Mouse (Mus musculus) midbrain, postnatal 0 days (tissue): ENCODE data around the gene Ttc39b. TPM values are rescaled to one million over a fixed set of nuclear protein-coding genes. Genes with fewer than 3 reads are reported as not detected.
"Not testable (repeated sequence)": the region's sequence is repeated elsewhere in the genome, so short reads cannot be mapped to it uniquely, and the experiment has no call there.

ENCODE experiments used
- ATAC-seq: fragments of 200-750 bp; cut with Nextera tagmentation; 2 replicates; pipeline ENCODE4 v1.8.0; 2017; ENCODE audit warnings: moderate number of reproducible peaks, mild to moderate bottlenecking, moderate TSS enrichment, moderate library complexity; ENCODE audit not compliant: low FRiP score
- DNase-seq: peaks from one replicate; pipeline ENCODE4 v3.0.0-alpha.2; 2015; ENCODE audit warnings: low spot score
- H3K27ac ChIP-seq: fragments of 300-500 bp; sonication (generic); 2 replicates; pipeline ENCODE4 v1.5.1; 2014; ENCODE audit warnings: low read depth, mild to moderate bottlenecking, low read length, mixed read lengths
- H3K27me3 ChIP-seq: fragments of 300-500 bp; sonication (generic); 2 replicates; pipeline ENCODE4 v1.6.1; 2014; ENCODE audit warnings: low read length, control low read depth, mixed read lengths; ENCODE audit not compliant: insufficient read depth
- H3K36me3 ChIP-seq: fragments of 300-500 bp; sonication (generic); 2 replicates; pipeline ENCODE4 v1.6.1; 2014; ENCODE audit warnings: low read length, control low read depth, mixed read lengths; ENCODE audit not compliant: insufficient read depth
- H3K4me1 ChIP-seq: fragments of 300-500 bp; sonication (generic); 2 replicates; pipeline ENCODE4 v1.6.1; 2014; ENCODE audit warnings: mild to moderate bottlenecking, control low read depth, antibody characterized with exemption, low read length, mixed read lengths; ENCODE audit not compliant: insufficient read depth
- H3K4me2 ChIP-seq: fragments of 300-500 bp; sonication (generic); 2 replicates; pipeline ENCODE4 v1.6.1; 2014; ENCODE audit warnings: low read depth, mild to moderate bottlenecking, low read length, mixed read lengths; ENCODE audit not compliant: poor library complexity, severe bottlenecking
- H3K4me3 ChIP-seq: fragments of 300-500 bp; sonication (generic); 2 replicates; pipeline ENCODE4 v1.5.1; 2014; ENCODE audit warnings: low read depth, mild to moderate bottlenecking, low read length, moderate library complexity
- H3K9ac ChIP-seq: fragments of 300-500 bp; sonication (generic); replicated peaks from 2 replicates; pipeline ENCODE4 v1.6.1; 2014; ENCODE audit warnings: mild to moderate bottlenecking, low read length, moderate library complexity, mixed read lengths; ENCODE audit not compliant: poor library complexity, severe bottlenecking
- H3K9me3 ChIP-seq: fragments of 300-500 bp; sonication (generic); 2 replicates; pipeline ENCODE4 v1.6.1; 2016; ENCODE audit warnings: low read length, control low read depth
- CTCF ChIP-seq: IDR thresholded peaks from 2 replicates; pipeline ENCODE4 v1.5.1; 2016; ENCODE audit warnings: antibody characterized with exemption, mild to moderate bottlenecking
- WGBS: fragments of 180-500 bp; shearing (Covaris S2); extraction: QIAGEN DNeasy Blood & Tissue Kit; methylation state at CpG from one replicate; pipeline ENCODE4 v1.1.7; 2014; 5-methylcytosine and 5-hydroxymethylcytosine counted together
- polyA plus RNA-seq: library from polyadenylated mRNA; unstranded; fragments of >200 nt; fragmentation: Nextera tagmentation; extraction: Ambion mirVana; gene quantifications from 2 replicates; pipeline ENCODE4 v1.2.1, GENCODE M21; 2015
- total RNA-seq: library from RNA; depleted of rRNA; stranded (reverse); fragments of >200 nt; gene quantifications from 2 replicates; pipeline ENCODE4 v1.2.3, GENCODE M21; 2014

The Ttc39b gene
- total and polyA plus RNA-seq, 2 experiments from 2014 or later: 5.7 to 14.7 TPM

- DNase-seq (no peak), ATAC-seq (no peak)
- no peak for TF ChIP-seq CTCF
- Histone ChIP-seq H3K9me3 (no peaks in the 10 kb centered on the region), H3K4me3 (no peak overlapping the region), H3K9ac (no peak overlapping the region), H3K27ac (no peak overlapping the region), H3K4me1 (no peaks in the 10 kb centered on the region), H3K36me3 (no peaks in the 10 kb centered on the region), H3K27me3 (no peaks in the 10 kb centered on the region), H3K4me2 (no peak overlapping the region)
- 93% methylated on average over 6 of the region's 6 CpGs for WGBS
Observed at GRCm38 (mm10) chr4:83253679-83254078, 70.4 kb downstream of the Ttc39b start.

GRCm38 (mm10) chr4:83243706-83244105 lies 80.3 kb downstream of the Ttc39b start:
- DNase-seq (no peak), ATAC-seq (no peak)
- Histone ChIP-seq H3K4me2 (no peak overlapping the region), H3K36me3 (peaks cover 16% of the 10 kb centered on the region), H3K27ac (no peak overlapping the region), H3K9ac (no peak overlapping the region), H3K9me3 (no peaks in the 10 kb centered on the region), H3K27me3 (no peaks in the 10 kb centered on the region), H3K4me1 (no peaks in the 10 kb centered on the region), H3K4me3 (no peak overlapping the region)
- WGBS: 88% methylated on average over 10 of the region's 10 CpGs
- no peak for TF ChIP-seq CTCF

GRCm38 (mm10) chr4:83241630-83242029 lies 82.4 kb downstream of the Ttc39b start:
- H3K4me3 ChIP-seq: no peak overlapping the region
- H3K4me1 ChIP-seq: no peaks in the 10 kb centered on the region
- no peak overlapping the region for H3K27ac ChIP-seq
- DNase-seq (no peak), ATAC-seq (no peak)
- H3K4me2 ChIP-seq: no peak overlapping the region
- 68% methylated on average over 5 of the region's 5 CpGs for WGBS
- H3K27me3 ChIP-seq: no peaks in the 10 kb centered on the region
- peaks cover 21% of the 10 kb centered on the region for H3K36me3 ChIP-seq
- no peaks in the 10 kb centered on the region for H3K9me3 ChIP-seq
- TF ChIP-seq CTCF: no peak
- H3K9ac ChIP-seq: no peak overlapping the region

- no peak overlapping the region for H3K9ac ChIP-seq
- H3K4me2 ChIP-seq: no peak overlapping the region
- ATAC-seq: no peak
- DNase-seq: no peak
- no peak overlapping the region for H3K4me3 ChIP-seq
- H3K9me3 ChIP-seq: no peaks in the 10 kb centered on the region
- TF ChIP-seq CTCF: no peak
- 75% methylated on average over 5 of the region's 5 CpGs for WGBS
- peaks cover 19% of the 10 kb centered on the region for H3K36me3 ChIP-seq
- H3K27ac ChIP-seq: no peak overlapping the region
- H3K27me3 ChIP-seq: no peaks in the 10 kb centered on the region
- no peaks in the 10 kb centered on the region for H3K4me1 ChIP-seq
Observed at GRCm38 (mm10) chr4:83237656-83238055, 86.4 kb downstream of the Ttc39b start.

GRCm38 (mm10) chr4:83235304-83235703 lies 88.8 kb downstream of the Ttc39b start:
- peaks cover 15% of the 10 kb centered on the region for H3K36me3 ChIP-seq
- not testable (repeated sequence) for H3K4me2 ChIP-seq, DNase-seq, H3K9me3 ChIP-seq, H3K27ac ChIP-seq, ATAC-seq, H3K4me1 ChIP-seq, H3K4me3 ChIP-seq, H3K27me3 ChIP-seq, H3K9ac ChIP-seq
- 63% methylated on average over 1 of the region's 3 CpGs for WGBS

- no peak overlapping the region for H3K4me2 ChIP-seq
- H3K9me3 ChIP-seq: no peaks in the 10 kb centered on the region
- ATAC-seq: no peak
- H3K9ac ChIP-seq: no peak overlapping the region
- H3K4me1 ChIP-seq: no peaks in the 10 kb centered on the region
- no peak overlapping the region for H3K27ac ChIP-seq
- peaks cover 12% of the 10 kb centered on the region for H3K36me3 ChIP-seq
- H3K4me3 ChIP-seq: no peak overlapping the region
- no peaks in the 10 kb centered on the region for H3K27me3 ChIP-seq
- 93% methylated on average over 11 of the region's 11 CpGs for WGBS
- DNase-seq: peak; percentile 11
- no peak for TF ChIP-seq CTCF
Observed at GRCm38 (mm10) chr4:83234739-83235138, 89.3 kb downstream of the Ttc39b start.
